Mouse (Mus musculus) megakaryocyte, embryonic 14.5 days (primary cell): ENCODE results near the gene Npas2.

Experiments
- FLI1 ChIP-seq: IDR thresholded peaks from 2 replicates; pipeline ENCODE4 v1.6.1; 2012; ENCODE audit warnings: low read length, inconsistent platforms, mixed read lengths
- GATA1 ChIP-seq: IDR thresholded peaks from 3 replicates; pipeline ENCODE4 v1.6.1; 2012; ENCODE audit warnings: mixed read lengths, low read length, inconsistent platforms, borderline replicate concordance

DNA sequence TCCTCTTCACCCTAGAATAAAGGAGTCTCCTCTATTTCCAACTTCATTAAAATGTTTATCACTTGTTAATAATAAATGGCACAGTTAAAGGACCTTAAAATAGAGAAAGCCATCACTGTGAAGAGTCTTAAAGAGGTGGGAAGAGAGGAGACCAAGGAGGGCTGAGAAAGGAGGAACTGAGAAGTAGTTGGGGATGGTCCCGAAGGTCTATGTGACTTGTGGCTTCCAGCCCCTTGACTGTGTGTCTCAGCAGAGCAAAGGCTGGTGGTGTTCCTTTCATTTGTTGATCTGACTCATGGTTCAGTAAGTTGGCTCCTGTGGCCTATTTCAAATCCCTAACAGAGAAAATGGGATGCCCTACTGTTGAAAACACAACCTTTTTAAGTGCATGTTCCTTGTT, 30.5 kb upstream of the Npas2 start:
- no peak for TF ChIP-seq GATA1
- TF ChIP-seq FLI1, result no peak
